Mouse (Mus musculus): ENCODE results near the gene Thoc5. TPM values are rescaled to one million over a fixed set of nuclear protein-coding genes. Genes with fewer than 3 reads are reported as not detected.

The Thoc5 gene
- polyA plus RNA-seq, 2 experiments, result 15.9 to 17.2 TPM

DNA sequence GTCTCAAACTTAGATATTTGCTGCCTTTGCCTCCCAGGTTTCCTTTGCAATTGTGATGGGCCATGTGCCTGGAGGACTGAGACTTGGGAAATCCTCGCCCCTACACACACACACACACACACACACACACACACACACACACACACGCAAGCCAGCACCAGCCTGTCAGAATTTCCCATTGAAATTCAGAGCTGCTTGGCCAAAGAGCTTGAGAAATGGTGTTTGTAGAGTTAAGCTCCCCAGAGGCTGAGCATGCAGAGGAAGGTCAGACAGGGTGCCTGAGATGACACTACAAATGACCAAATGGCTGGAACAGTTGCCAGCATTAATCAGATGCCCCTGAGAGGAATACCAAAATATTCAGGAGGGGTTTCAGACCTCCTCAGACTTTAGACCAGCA lies 71.2 kb downstream of the Thoc5 start:
- ATAC-seq (ENCODE audit: insufficient read depth) (peak; percentile 9; the same call in 1 of the 2 replicates), DNase-seq (ENCODE audit: low read depth in 3 of 3, low spot score in 3 of 3) (no peak)
- Histone ChIP-seq H3K27me3 (ENCODE audit: control insufficient read depth, insufficient read depth, low read length) (no peaks in the 10 kb centered on the region), H3K27ac (peak overlapping the region; percentile 28; the same call in 1 of the 2 replicates), H3K4me3 (ENCODE audit: insufficient read depth in 1 of 2, low read depth in 2 of 2, low read length in 2 of 2) (no peak overlapping the region), H3K4me2 (ENCODE audit: low read depth) (no peak overlapping the region), H3K4me1 (replicated peaks; ENCODE audit: control insufficient read depth in 2 of 2, insufficient read depth in 2 of 2, low read length in 1 of 2) (peaks cover 2 to 22% of the 10 kb centered on the region in 2 experiments), H3K9me3 (ENCODE audit: control insufficient read depth, low read length) (no peaks in the 10 kb centered on the region), H3K9ac (replicated peaks) (no peak overlapping the region), H3K36me3 (replicated peaks; ENCODE audit: control insufficient read depth, insufficient read depth, low read depth) (no peaks in the 10 kb centered on the region)
- TF ChIP-seq CTCF (IDR thresholded peaks at IDR 0.05; ENCODE audit: low read depth) (no peak), EP300 (IDR thresholded peaks at IDR 0.05; ENCODE audit: low read depth) (no peak)
- WGBS (ENCODE audit: insufficient replicate concordance), result 50% methylated on average over 2 of the region's 2 CpGs

DNA sequence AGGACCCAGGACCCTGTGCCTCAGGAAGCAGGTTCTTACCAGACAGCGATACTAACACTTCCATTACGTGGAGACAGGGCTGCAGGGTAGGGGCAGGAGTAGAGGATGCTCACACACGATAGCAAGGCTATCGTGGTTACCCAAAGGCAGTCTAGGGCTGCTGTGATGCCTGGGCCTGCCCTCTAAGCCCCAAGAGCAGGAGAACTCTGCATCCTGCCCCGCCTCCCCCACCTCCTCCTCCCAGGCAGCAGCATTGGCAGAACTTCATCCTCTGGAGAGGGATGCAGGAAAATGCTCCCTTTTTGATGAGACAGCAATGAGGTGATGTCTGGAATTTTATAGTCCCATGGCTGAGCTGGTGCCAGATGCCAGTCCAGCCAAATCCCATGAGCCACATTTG lies 71.8 kb downstream of the Thoc5 start:
- Histone ChIP-seq H3K4me1 (replicated peaks; ENCODE audit: control insufficient read depth in 2 of 2, insufficient read depth in 2 of 2, low read length in 1 of 2) (peaks cover 2 to 22% of the 10 kb centered on the region in 2 experiments), H3K27me3 (ENCODE audit: control insufficient read depth, insufficient read depth, low read length) (no peaks in the 10 kb centered on the region), H3K9ac (replicated peaks) (no peak overlapping the region), H3K9me3 (ENCODE audit: control insufficient read depth, low read length) (no peaks in the 10 kb centered on the region), H3K4me3 (ENCODE audit: insufficient read depth in 1 of 2, low read depth in 2 of 2, low read length in 2 of 2) (no peak overlapping the region), H3K27ac (peak overlapping the region; percentile 34), H3K4me2 (ENCODE audit: low read depth) (peak overlapping the region; percentile 13), H3K36me3 (replicated peaks; ENCODE audit: control insufficient read depth, insufficient read depth, low read depth) (no peaks in the 10 kb centered on the region)
- DNase-seq (ENCODE audit: low read depth in 3 of 3, low spot score in 3 of 3), result peak in 1 of 3 experiments; percentile 47
- ATAC-seq (ENCODE audit: insufficient read depth), result peak; percentile 85
- 14% methylated on average over 5 of the region's 5 CpGs for WGBS (ENCODE audit: insufficient replicate concordance)
- TF ChIP-seq CTCF (IDR thresholded peaks at IDR 0.05; ENCODE audit: low read depth), result no peak
- no peak for TF ChIP-seq EP300 (IDR thresholded peaks at IDR 0.05; ENCODE audit: low read depth)

DNA sequence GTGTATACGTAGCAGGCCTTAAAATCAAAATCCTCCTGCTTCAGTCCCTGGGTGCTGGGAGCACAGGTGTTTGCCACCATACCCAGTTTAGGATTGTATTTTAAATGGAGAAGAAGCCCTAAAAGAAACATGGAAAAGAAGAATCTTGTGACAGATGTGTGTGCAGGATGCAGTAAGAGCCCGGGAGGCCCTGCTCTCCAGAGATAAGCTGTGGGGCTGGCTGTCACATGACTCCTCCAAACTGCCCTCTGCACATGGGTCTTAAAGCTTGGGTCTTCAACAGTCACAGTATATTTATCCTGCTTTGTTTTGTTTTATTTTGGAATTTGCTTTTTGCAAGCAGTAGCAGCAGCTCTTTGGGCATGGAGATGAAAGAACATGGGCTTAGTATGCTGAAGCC lies 72.4 kb downstream of the Thoc5 start:
- peak; percentile 72 for ATAC-seq (ENCODE audit: insufficient read depth)
- Histone ChIP-seq H3K4me3 (ENCODE audit: insufficient read depth in 1 of 2, low read depth in 2 of 2, low read length in 2 of 2) (no peak overlapping the region), H3K36me3 (replicated peaks; ENCODE audit: control insufficient read depth, insufficient read depth, low read depth) (no peaks in the 10 kb centered on the region), H3K4me1 (replicated peaks; ENCODE audit: control insufficient read depth in 2 of 2, insufficient read depth in 2 of 2, low read length in 1 of 2) (peaks cover 2 to 22% of the 10 kb centered on the region in 2 experiments), H3K9me3 (ENCODE audit: control insufficient read depth, low read length) (no peaks in the 10 kb centered on the region), H3K9ac (replicated peaks) (no peak overlapping the region), H3K27me3 (ENCODE audit: control insufficient read depth, insufficient read depth, low read length) (no peaks in the 10 kb centered on the region), H3K27ac (peak overlapping the region; percentile 34), H3K4me2 (ENCODE audit: low read depth) (peak overlapping the region; percentile 13)
- TF ChIP-seq CTCF (IDR thresholded peaks at IDR 0.05; ENCODE audit: low read depth) (no peak), EP300 (IDR thresholded peaks at IDR 0.05; ENCODE audit: low read depth) (peak; percentile 79)
- WGBS (ENCODE audit: insufficient replicate concordance), result 11% methylated on average over 2 of the region's 2 CpGs
- DNase-seq (ENCODE audit: low read depth in 3 of 3, low spot score in 3 of 3), result peak in 2 of 3 experiments; percentile 58 to 61

DNA sequence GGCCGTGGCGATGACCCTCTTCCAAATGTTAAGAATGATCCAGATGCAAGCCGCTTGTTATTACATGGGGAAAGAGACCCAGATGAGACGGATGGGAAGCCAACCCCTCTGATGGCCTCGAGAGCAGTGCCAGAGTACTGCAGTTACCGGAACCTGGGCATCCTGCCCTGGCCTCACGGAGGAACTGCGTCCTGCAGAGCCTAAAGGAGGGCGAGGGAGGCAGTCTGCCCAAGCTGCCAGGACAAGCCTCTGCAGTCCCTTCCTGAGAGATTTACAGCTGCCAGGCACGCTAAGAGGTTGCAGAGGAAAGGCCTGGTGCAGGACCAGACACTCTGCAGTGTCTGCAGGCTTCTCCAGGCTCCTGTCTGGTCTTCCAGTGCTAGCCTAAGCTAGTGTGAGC lies 73.3 kb downstream of the Thoc5 start:
- H3K27me3 ChIP-seq (ENCODE audit: control insufficient read depth, insufficient read depth, low read length), result no peaks in the 10 kb centered on the region
- peaks cover 2 to 23% of the 10 kb centered on the region in 2 experiments for H3K4me1 ChIP-seq (replicated peaks; ENCODE audit: control insufficient read depth in 2 of 2, insufficient read depth in 2 of 2, low read length in 1 of 2)
- H3K4me2 ChIP-seq (ENCODE audit: low read depth), result no peak overlapping the region
- no peak for DNase-seq (ENCODE audit: low read depth in 3 of 3, low spot score in 3 of 3)
- 53% methylated on average over 10 of the region's 10 CpGs for WGBS (ENCODE audit: insufficient replicate concordance)
- no peak for ATAC-seq (ENCODE audit: insufficient read depth)
- no peak overlapping the region for H3K4me3 ChIP-seq (ENCODE audit: insufficient read depth in 1 of 2, low read depth in 2 of 2, low read length in 2 of 2)
- H3K9me3 ChIP-seq (ENCODE audit: control insufficient read depth, low read length), result no peaks in the 10 kb centered on the region
- H3K9ac ChIP-seq (replicated peaks), result no peak overlapping the region
- TF ChIP-seq CTCF (IDR thresholded peaks at IDR 0.05; ENCODE audit: low read depth) (no peak), EP300 (IDR thresholded peaks at IDR 0.05; ENCODE audit: low read depth) (no peak)
- H3K36me3 ChIP-seq (replicated peaks; ENCODE audit: control insufficient read depth, insufficient read depth, low read depth), result no peaks in the 10 kb centered on the region
- no peak overlapping the region for H3K27ac ChIP-seq

DNA sequence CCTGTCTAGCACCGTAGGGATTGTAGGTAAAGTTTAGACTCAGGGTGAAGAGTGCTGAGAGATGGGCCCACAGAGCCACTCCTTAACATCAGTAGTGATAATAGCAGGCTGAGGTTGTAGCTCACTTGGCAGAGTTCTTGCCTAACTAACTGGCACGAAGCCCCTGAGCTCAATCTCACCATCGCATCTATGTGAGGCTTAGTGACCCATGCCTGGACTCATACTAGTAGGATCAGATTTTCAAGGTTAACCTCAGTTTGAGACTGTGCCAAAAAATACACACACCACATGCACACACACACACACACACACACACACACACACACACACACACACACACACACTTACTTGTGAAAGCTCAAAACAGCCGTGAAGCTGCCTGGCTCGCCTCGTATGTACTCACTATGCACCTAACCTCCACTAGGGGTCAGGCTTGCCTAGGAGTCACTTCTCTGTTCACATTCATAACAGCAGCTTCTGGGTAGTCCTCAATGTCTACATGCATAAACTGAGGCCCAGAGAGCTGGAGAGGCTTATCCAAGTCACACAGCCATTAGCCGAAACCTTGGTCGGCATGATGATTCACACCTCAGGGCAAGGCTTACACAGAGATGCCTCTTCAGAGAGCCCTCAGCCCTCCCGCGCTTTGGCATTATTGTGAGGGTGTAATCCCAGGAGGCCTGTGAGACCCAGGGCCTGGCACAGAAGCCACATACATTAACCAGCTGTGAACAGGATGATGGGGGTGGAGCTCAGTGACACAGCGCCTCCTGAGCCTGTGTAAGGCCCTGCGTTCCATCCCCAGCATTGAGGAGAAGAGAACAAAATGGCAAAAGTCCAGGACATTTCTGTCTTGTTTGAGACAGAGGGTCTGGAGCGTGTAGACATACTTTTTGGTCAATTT lies 78.1 kb downstream of the Thoc5 start:
- Histone ChIP-seq H3K27me3 (ENCODE audit: control insufficient read depth, insufficient read depth, low read length) (no peaks in the 10 kb centered on the region), H3K36me3 (replicated peaks; ENCODE audit: control insufficient read depth, insufficient read depth, low read depth) (no peaks in the 10 kb centered on the region), H3K4me1 (replicated peaks; ENCODE audit: control insufficient read depth in 2 of 2, insufficient read depth in 2 of 2, low read length in 1 of 2) (peaks cover 3 to 20% of the 10 kb centered on the region in 2 experiments; a peak in 2 of 4 replicates), H3K9me3 (ENCODE audit: control insufficient read depth, low read length) (no peaks in the 10 kb centered on the region), H3K9ac (replicated peaks) (no peak overlapping the region), H3K4me3 (ENCODE audit: insufficient read depth in 1 of 2, low read depth in 2 of 2, low read length in 2 of 2) (no peak overlapping the region), H3K4me2 (ENCODE audit: low read depth) (no peak overlapping the region), H3K27ac (no peak overlapping the region)
- 47% methylated on average over 13 of the region's 13 CpGs for whole genome bisulfite sequencing (ENCODE audit: insufficient replicate concordance)
- ATAC-seq (ENCODE audit: insufficient read depth), result peak; percentile 73
- no peak for TF ChIP-seq EP300 (IDR thresholded peaks at IDR 0.05; ENCODE audit: low read depth)
- TF ChIP-seq CTCF (IDR thresholded peaks at IDR 0.05; ENCODE audit: low read depth), result peak; percentile 93
- peak; percentile 47 to 66 (median 56) for DNase-seq (ENCODE audit: low read depth in 3 of 3, low spot score in 3 of 3)

Measured in liver, embryonic 14.5 days (tissue).